Mouse (Mus musculus) midbrain, embryonic 11.5 days (tissue): ENCODE data around the gene Gpr152. TPM values are rescaled to one million over a fixed set of nuclear protein-coding genes. Genes with fewer than 3 reads are reported as not detected.
"Not testable (repeated sequence)": the region's sequence is repeated elsewhere in the genome, so short reads cannot be mapped to it uniquely, and the experiment has no call there.

Experiments used
- ATAC-seq: fragments of 200-750 bp; cut with Nextera tagmentation; 2 replicates; pipeline ENCODE4 v1.8.0; 2017; ENCODE audit warnings: moderate TSS enrichment, moderate library complexity; ENCODE audit not compliant: low FRiP score
- DNase-seq: peaks from one replicate; pipeline ENCODE4 v3.0.0; 2015; ENCODE audit warnings: low spot score; ENCODE audit errors: missing footprints
- H3K27ac ChIP-seq: fragments of 300-500 bp; sonication (generic); 2 replicates; pipeline ENCODE4 v1.5.1; 2014; ENCODE audit warnings: low read depth, low read length
- H3K27me3 ChIP-seq: fragments of 300-500 bp; sonication (generic); 2 replicates; pipeline ENCODE4 v1.6.1; 2014; ENCODE audit warnings: mild to moderate bottlenecking, low read length, moderate library complexity, mixed read lengths; ENCODE audit not compliant: control insufficient read depth, insufficient read depth
- H3K36me3 ChIP-seq: fragments of 300-500 bp; sonication (generic); 2 replicates; pipeline ENCODE4 v1.6.1; 2014; ENCODE audit warnings: mild to moderate bottlenecking, low read length, moderate library complexity, mixed read lengths; ENCODE audit not compliant: control insufficient read depth, insufficient read depth
- H3K4me1 ChIP-seq: fragments of 300-500 bp; sonication (generic); 2 replicates; pipeline ENCODE4 v1.6.1; 2014; ENCODE audit warnings: low read length; ENCODE audit not compliant: control insufficient read depth, insufficient read depth
- H3K4me2 ChIP-seq: fragments of 300-500 bp; sonication (generic); 2 replicates; pipeline ENCODE4 v1.6.1; 2014; ENCODE audit warnings: mild to moderate bottlenecking, moderate library complexity
- H3K4me3 ChIP-seq: fragments of 300-500 bp; sonication (generic); 2 replicates; pipeline ENCODE4 v1.5.1; 2014; ENCODE audit warnings: low read depth, low read length
- H3K9ac ChIP-seq: fragments of 300-500 bp; sonication (generic); 2 replicates; pipeline ENCODE4 v1.6.1; 2014; ENCODE audit warnings: low read length
- H3K9me3 ChIP-seq: fragments of 300-500 bp; sonication (generic); 2 replicates; pipeline ENCODE4 v1.6.1; 2016; ENCODE audit warnings: low read length; ENCODE audit not compliant: control insufficient read depth
- WGBS: fragments of 180-500 bp; shearing (Covaris S2); extraction: QIAGEN DNeasy Blood & Tissue Kit; methylation state at CpG from one replicate; pipeline ENCODE4 v1.1.7; 2014; 5-methylcytosine and 5-hydroxymethylcytosine counted together
- polyA plus RNA-seq: library from polyadenylated mRNA; unstranded; fragments of >200 nt; fragmentation: Nextera tagmentation; extraction: Ambion mirVana; gene quantifications from 2 replicates; pipeline ENCODE4 v1.2.1, GENCODE M21; 2014

Gene Gpr152
- polyA plus RNA-seq, 1 experiment from 2014 or later, result not detected

DNA sequence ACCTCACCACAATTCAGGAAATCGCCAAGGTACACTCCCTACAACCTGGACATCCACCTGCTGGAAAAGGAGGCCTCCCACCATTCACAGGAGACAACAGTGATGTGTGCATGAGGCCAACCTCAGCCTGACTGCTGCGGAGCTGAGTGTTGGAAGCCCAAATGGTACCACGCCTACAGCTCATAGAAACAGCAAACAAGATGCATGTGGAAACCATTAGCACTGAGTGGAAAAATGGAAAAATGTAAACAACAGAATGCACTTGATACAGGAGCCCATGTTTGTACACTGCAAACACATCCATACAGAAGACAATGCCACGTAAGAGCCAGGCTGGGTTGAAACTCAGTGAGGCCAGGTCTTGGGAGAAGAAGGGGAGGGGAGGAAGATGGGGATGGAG lies 15.2 kb upstream of the Gpr152 start:
- ATAC-seq (no peak), DNase-seq (no peak)
- Histone ChIP-seq H3K9ac (no peak overlapping the region), H3K4me2 (no peak overlapping the region), H3K27me3 (no peaks in the 10 kb centered on the region), H3K9me3 (no peaks in the 10 kb centered on the region), H3K4me1 (peaks cover 16% of the 10 kb centered on the region), H3K36me3 (peaks cover 4% of the 10 kb centered on the region), H3K4me3 (no peak overlapping the region), H3K27ac (no peak overlapping the region)
- WGBS, result 90% methylated on average over 4 of the region's 4 CpGs

DNA sequence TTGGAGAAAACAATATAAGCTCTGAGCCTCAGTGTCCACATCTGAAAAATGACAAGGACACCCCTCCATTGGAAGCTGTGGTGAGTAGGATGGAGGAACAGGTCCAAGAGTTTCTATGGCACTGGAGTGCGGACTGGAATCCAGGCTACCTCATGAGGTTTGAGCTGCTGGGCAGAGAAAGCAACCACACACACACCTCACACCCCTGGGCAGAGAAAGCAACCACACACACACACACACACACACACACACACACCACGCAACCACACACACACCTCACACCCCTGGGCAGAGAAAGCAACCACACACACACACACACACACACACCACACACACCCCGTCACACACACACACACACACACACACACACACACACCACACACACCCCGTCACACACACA lies 14.3 kb upstream of the Gpr152 start:
- peak; percentile 60; the same call in 1 of the 2 replicates for ATAC-seq
- Histone ChIP-seq H3K4me3 (peak overlapping the region; percentile 67), H3K4me2 (peak overlapping the region; percentile 77), H3K4me1 (peaks cover 16% of the 10 kb centered on the region), H3K9ac (peak overlapping the region; percentile 47; the same call in 1 of the 2 replicates)
- DNase-seq, H3K27ac ChIP-seq, H3K36me3 ChIP-seq, H3K9me3 ChIP-seq, H3K27me3 ChIP-seq: not testable (repeated sequence)
- WGBS, result 25% methylated on average over 2 of the region's 4 CpGs

DNA sequence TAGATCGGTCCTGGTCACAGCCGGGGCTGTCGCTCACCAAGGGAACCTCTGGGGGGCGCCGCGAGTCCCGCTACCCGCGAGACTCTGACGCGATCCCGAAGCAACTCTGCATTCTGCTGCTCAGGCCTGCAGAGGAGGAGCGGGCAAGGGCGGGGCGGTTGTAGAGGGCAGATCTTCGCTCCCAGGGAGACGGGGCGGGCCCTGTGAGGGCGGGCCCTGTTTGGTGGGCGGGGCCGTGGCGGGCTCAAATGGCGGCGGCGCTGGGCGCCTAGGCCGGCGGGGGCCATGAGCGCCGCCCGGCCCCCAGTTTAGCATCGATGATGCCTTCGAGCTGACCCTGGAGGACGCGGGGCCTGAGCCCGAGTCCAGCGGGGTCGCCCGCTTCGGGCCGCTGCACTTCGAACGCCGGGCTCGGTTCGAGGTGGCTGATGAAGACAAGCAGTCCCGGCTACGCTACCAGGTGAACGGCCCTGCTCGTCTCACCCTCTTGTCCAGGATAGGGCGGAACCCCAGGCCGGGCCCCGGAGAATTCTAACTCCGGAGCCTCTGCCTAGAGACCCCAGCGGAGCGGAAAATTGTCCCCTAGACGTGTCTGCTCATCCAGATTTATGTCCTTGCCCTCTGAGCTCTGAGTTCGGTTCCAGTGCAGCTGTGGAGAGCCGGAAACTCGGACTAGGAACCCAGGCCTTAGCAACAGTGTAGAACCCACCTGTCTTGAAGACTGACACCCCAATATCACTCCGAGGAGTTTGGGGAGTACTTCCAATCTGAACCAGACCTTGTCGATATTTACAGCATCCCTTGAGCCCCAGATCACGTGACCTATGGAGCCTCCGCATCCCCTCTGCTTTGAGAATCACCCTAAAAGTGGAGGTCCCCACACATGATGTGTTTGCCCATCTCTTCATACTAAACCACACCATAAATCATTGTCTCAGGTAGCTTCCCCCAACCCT lies 13.6 kb upstream of the Gpr152 start, which contains the start of gene Aip:
Gene Aip, minus strand, starts transcription at position 118 of the 956 bp plus-strand sequence.
- Histone ChIP-seq H3K4me3 (peak within 1 kb of the TSS; percentile 67), H3K4me1 (peaks cover 11% of the 10 kb centered on the region), H3K4me2 (peak within 1 kb of the TSS; percentile 77), H3K27ac (peak within 1 kb of the TSS; percentile 25; the same call in 1 of the 2 replicates), H3K9ac (peak within 1 kb of the TSS; percentile 86), H3K27me3 (no peaks in the 10 kb centered on the region), H3K9me3 (no peaks in the 10 kb centered on the region), H3K36me3 (peaks cover 4% of the 10 kb centered on the region)
- DNase-seq (peak; percentile 99), ATAC-seq (peak; percentile 95)
- WGBS, result under 1% methylated on average over 60 of the region's 64 CpGs

DNA sequence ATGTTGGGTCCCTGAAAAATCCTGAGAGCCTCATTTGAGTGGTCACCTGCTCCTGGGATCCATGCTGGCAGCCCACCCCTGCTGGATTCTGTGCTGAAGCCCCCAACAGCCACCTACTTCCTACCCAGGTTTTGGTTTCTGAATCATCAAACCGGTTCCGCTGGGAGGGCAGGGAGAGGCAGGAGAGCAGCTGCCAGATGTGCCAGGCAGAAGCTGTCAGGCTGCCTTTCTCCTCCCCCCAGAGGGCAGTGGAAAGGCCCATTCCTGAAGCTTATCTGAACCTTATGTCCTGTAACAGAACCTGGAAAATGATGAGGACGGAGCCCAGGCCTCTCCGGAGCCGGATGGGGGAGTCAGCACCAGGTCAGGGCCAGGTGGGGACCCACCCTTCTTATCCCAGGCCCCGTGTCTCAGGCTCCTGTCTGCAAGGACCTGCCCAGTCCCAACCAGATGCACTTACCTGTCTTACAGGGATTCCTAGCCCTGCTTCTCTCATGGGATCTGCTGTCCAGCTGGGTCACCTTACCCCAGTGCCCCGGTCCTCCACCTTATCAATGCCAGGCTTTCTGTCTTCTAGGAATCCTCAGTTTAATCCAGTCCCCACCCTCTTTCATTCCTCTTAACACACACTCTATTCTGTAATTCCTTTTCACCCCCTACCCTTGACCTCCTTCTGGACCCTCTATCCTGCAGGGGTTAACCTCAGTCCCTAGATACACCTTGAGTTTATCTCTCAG lies 12.7 kb upstream of the Gpr152 start:
- Histone ChIP-seq H3K27ac (no peak overlapping the region), H3K9me3 (no peaks in the 10 kb centered on the region), H3K4me2 (peak overlapping the region; percentile 77), H3K4me3 (peak overlapping the region; percentile 67), H3K36me3 (peaks cover 8% of the 10 kb centered on the region), H3K9ac (peak overlapping the region; percentile 86), H3K4me1 (peaks cover 11% of the 10 kb centered on the region), H3K27me3 (no peaks in the 10 kb centered on the region)
- WGBS, result 68% methylated on average over 7 of the region's 7 CpGs
- ATAC-seq (no peak), DNase-seq (peak; percentile 64)

DNA sequence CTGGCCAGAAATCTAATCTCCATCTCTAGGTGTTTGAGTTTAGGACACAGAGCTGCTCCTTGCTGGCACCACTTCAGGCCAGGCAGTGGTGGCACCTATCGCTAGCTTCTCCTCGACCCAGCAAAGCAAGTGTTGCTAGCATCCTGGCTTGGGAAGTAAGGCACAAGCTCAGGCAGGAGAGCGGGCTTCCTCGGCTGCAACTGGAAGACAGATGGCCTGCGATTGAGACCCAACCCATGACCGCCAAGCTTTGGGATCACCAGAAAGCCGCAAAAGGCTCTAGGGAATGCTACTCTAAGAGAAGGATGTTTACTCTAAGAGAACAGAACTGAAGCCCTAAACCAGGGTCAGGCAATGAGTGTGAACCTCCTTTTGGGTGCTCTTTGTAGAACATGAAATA lies 10.1 kb upstream of the Gpr152 start:
- no peak overlapping the region for H3K4me3 ChIP-seq
- H3K27ac ChIP-seq, result no peak overlapping the region
- H3K27me3 ChIP-seq, result no peaks in the 10 kb centered on the region
- H3K36me3 ChIP-seq, result peaks cover 8% of the 10 kb centered on the region
- no peak overlapping the region for H3K9ac ChIP-seq
- H3K4me2 ChIP-seq, result no peak overlapping the region
- ATAC-seq (no peak), DNase-seq (peak; percentile 31)
- H3K9me3 ChIP-seq, result no peaks in the 10 kb centered on the region
- WGBS, result 96% methylated on average over 7 of the region's 7 CpGs
- peaks cover 11% of the 10 kb centered on the region for H3K4me1 ChIP-seq

DNA sequence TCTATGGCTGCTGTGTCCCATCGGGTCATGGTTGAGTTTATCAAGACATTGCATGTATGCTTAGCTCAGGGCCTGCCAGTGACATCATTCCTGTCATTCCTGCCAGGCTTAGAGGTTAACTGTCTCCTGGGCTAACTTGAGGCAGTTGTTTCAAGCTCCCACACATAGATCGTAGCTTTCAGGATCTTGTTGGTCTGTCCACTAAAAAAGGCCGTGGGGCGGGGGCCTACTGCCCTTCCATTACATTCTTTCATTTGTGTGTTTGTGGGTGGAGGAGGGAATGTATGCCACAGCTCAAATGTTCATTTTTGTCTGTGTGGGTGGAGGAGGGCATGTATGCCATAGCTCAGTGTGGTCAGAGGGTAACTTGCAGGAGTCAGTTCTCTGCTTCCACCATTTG lies 9.5 kb upstream of the Gpr152 start:
- DNase-seq (peak; percentile 31), ATAC-seq (no peak)
- Histone ChIP-seq H3K4me2 (no peak overlapping the region), H3K27ac (no peak overlapping the region), H3K4me1 (peaks cover 9% of the 10 kb centered on the region), H3K4me3 (no peak overlapping the region), H3K36me3 (peaks cover 8% of the 10 kb centered on the region), H3K27me3 (no peaks in the 10 kb centered on the region), H3K9me3 (no peaks in the 10 kb centered on the region), H3K9ac (no peak overlapping the region)
- 91% methylated on average over 4 of the region's 4 CpGs for WGBS

DNA sequence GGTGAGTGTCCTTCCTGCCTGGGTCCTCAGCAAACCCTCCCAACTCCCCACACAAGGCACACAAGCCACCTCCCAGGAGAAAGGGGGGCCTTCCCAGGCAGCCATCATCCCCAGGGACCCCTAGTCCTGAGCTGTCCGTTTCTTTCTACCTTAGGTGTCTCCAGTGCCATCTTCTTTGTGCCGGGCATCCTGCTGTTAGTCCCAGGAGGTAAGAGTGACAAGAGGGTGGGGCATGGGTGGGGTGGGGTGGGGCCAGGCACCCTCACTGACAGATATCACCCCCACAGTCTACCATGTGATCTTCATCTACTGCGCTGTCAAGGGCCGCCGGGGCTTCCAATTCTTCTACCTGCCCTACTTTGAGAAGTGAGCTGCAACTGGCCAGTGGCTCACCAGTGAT lies 8.5 kb upstream of the Gpr152 start:
- no peak overlapping the region for H3K27ac ChIP-seq
- H3K4me1 ChIP-seq, result peaks cover 8% of the 10 kb centered on the region
- no peak overlapping the region for H3K4me2 ChIP-seq
- 95% methylated on average over 5 of the region's 5 CpGs for WGBS
- peak; percentile 57 for DNase-seq
- H3K4me3 ChIP-seq, result no peak overlapping the region
- H3K27me3 ChIP-seq, result no peaks in the 10 kb centered on the region
- peaks cover 8% of the 10 kb centered on the region for H3K36me3 ChIP-seq
- no peak for ATAC-seq
- H3K9me3 ChIP-seq, result no peaks in the 10 kb centered on the region
- no peak overlapping the region for H3K9ac ChIP-seq

DNA sequence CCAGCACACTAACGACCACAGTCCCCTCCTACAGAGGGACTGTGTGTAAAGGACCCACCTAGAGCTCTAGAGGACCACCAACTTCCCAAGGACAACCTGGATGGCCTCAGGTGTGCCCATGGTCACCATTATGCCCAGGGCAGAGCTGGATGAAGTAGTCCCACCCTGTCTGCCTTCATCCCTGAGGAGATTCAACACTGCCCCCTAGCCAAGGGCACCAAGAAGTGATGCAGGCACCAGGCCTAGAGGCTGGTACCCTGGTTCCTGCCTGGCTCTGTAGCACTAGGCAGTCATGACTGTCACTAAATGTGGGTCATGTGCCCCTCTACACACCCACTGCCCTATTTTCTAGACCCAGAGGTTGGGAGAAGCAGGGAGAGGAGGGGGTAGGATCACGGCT lies 7.8 kb upstream of the Gpr152 start:
- no peaks in the 10 kb centered on the region for H3K27me3 ChIP-seq
- peaks cover 8% of the 10 kb centered on the region for H3K36me3 ChIP-seq
- ATAC-seq (no peak), DNase-seq (no peak)
- no peak overlapping the region for H3K4me3 ChIP-seq
- no peak overlapping the region for H3K27ac ChIP-seq
- WGBS, result 91% methylated on average over 2 of the region's 2 CpGs
- H3K9ac ChIP-seq, result no peak overlapping the region
- H3K9me3 ChIP-seq, result no peaks in the 10 kb centered on the region
- peaks cover 3% of the 10 kb centered on the region for H3K4me1 ChIP-seq
- no peak overlapping the region for H3K4me2 ChIP-seq

DNA sequence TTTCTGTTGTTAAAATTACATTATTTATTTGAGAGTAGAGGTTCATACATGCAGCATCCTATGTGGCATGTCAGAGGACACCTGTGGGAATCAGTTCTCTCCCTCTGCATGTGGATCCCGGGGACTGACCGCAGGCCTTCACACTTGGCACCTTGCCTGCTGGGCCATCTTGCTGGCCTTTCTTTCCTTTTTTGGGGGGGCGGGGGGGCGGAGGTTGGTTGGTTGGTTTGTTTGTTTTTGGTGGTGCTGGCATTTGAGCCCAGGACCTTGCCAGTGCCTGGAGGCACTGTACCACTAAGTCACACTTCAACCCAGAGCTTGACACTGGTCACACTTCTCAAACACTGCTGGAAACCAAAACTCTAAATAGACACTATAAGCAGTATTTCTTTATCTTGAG lies 5.2 kb upstream of the Gpr152 start:
- H3K27ac ChIP-seq, result no peak overlapping the region
- no peaks in the 10 kb centered on the region for H3K9me3 ChIP-seq
- no peaks in the 10 kb centered on the region for H3K27me3 ChIP-seq
- H3K4me1 ChIP-seq, result no peaks in the 10 kb centered on the region
- peaks cover 4% of the 10 kb centered on the region for H3K36me3 ChIP-seq
- no peak overlapping the region for H3K4me2 ChIP-seq
- no peak overlapping the region for H3K9ac ChIP-seq
- ATAC-seq (no peak), DNase-seq (no peak)
- H3K4me3 ChIP-seq, result no peak overlapping the region
- WGBS, result 85% methylated on average over 4 of the region's 4 CpGs
